Mouse (Mus musculus): ENCODE data around the gene Ccdc117.
"Not testable (repeated sequence)": the region's sequence is repeated elsewhere in the genome, so short reads cannot be mapped to it uniquely, and the experiment has no call there.

Ccdc117 gene

GRCm38 (mm10) chr11:5541799-5542481 lies at the start of gene Ccdc117:
TSS of gene Ccdc117 (minus strand) at chr11:5542187.
- peak; percentile 90 to 98 for DNase-seq

- no peak for DNase-seq
Measured at GRCm38 (mm10) chr11:5575046-5575445, 33.1 kb upstream of the Ccdc117 start.

- DNase-seq = no peak
Measured at GRCm38 (mm10) chr11:5573821-5574220, 31.8 kb upstream of the Ccdc117 start.

GRCm38 (mm10) chr11:5571856-5572255 lies 29.9 kb upstream of the Ccdc117 start:
- no peak for DNase-seq

- no peak for DNase-seq
Measured at GRCm38 (mm10) chr11:5569474-5569873, 27.5 kb upstream of the Ccdc117 start, which contains the start of gene Ankrd36. TSS of gene Ankrd36 (plus strand) at chr11:5569684.

- no peak for DNase-seq
Measured at GRCm38 (mm10) chr11:5568082-5568481, 26.1 kb upstream of the Ccdc117 start.

GRCm38 (mm10) chr11:5567654-5568053 lies 25.7 kb upstream of the Ccdc117 start:
- DNase-seq = no peak

- DNase-seq = no peak
Measured at GRCm38 (mm10) chr11:5566506-5566905, 24.5 kb upstream of the Ccdc117 start.

GRCm38 (mm10) chr11:5565596-5565995 lies 23.6 kb upstream of the Ccdc117 start:
- DNase-seq = no peak

- no peak for DNase-seq
Measured at GRCm38 (mm10) chr11:5563898-5564297, 21.9 kb upstream of the Ccdc117 start.

GRCm38 (mm10) chr11:5562625-5563268 lies 20.8 kb upstream of the Ccdc117 start:
- no peak for DNase-seq

GRCm38 (mm10) chr11:5560273-5560672 lies 18.3 kb upstream of the Ccdc117 start:
- DNase-seq = no peak

- no peak for DNase-seq
Measured at GRCm38 (mm10) chr11:5551931-5552330, 9.9 kb upstream of the Ccdc117 start.

- DNase-seq = no peak
Measured at GRCm38 (mm10) chr11:5551430-5551829, 9.4 kb upstream of the Ccdc117 start.

- DNase-seq = no peak
Measured at GRCm38 (mm10) chr11:5546693-5547092, 4.7 kb upstream of the Ccdc117 start.

- no peak for DNase-seq
Measured at GRCm38 (mm10) chr11:5545457-5545856, 3.5 kb upstream of the Ccdc117 start.

GRCm38 (mm10) chr11:5544709-5545108 lies 2.7 kb upstream of the Ccdc117 start:
- not testable (repeated sequence) for DNase-seq

- DNase-seq = no peak
Measured at GRCm38 (mm10) chr11:5543281-5543680, 1.3 kb upstream of the Ccdc117 start.

- DNase-seq = no peak
Measured at GRCm38 (mm10) chr11:5542482-5543185, 647 bp upstream of the Ccdc117 start.

- no peak for DNase-seq
Measured at GRCm38 (mm10) chr11:5541230-5541798, 673 bp downstream of the Ccdc117 start.

GRCm38 (mm10) chr11:5540331-5540730 lies 1.7 kb downstream of the Ccdc117 start:
- no peak for DNase-seq

- DNase-seq = not testable (repeated sequence)
Measured at GRCm38 (mm10) chr11:5537454-5537853, 4.5 kb downstream of the Ccdc117 start.

GRCm38 (mm10) chr11:5533108-5533507 lies 8.9 kb downstream of the Ccdc117 start:
- DNase-seq = peak in 1 of 2 experiments; percentile 2
